Comparison of ENCODE assay signal across 13 mouse cellular contexts in genomic region chr9:114388701-114389370, GRCm38 (mm10). TPM values are rescaled to one million over a fixed set of nuclear protein-coding genes. Genes with fewer than 3 reads are reported as not detected.
DNase-seq lines count a peak whose midpoint lies in the region; ATAC-seq and TF ChIP-seq lines count a peak whose summit lies in the region.
"Had no signal": no experiment of that assay in that cellular context is flagged by ENCODE, and none has a peak within 500 bp of the region (broad histone marks: within the 10 kb centered on the region; RNA-seq: fewer than 3 reads in every experiment).

No protein-coding gene starts in this region.

- no peak for TF ChIP-seq CTCF in gastrocnemius, adult 2 months (IDR thresholded peaks at IDR 0.05)

- H3K27ac ChIP-seq in gastrocnemius, adult 2 months = peak overlapping the region; percentile 76
- no peak overlapping the region for H3K27ac ChIP-seq in liver, embryonic 12.5 days
- peak overlapping the region; percentile 94 for H3K27ac ChIP-seq in heart, embryonic 13.5 days (replicated peaks)
- H3K27ac ChIP-seq: forebrain, embryonic 15.5 days had no signal

- H3K4me3 ChIP-seq in gastrocnemius, adult 2 months = 0 out of 2 replicates have a peak overlapping the region, but pooled peaks have one; percentile 2
- H3K4me3 ChIP-seq in liver, embryonic 12.5 days = no peak overlapping the region
- peak overlapping the region; percentile 90 for H3K4me3 ChIP-seq in heart, embryonic 13.5 days
- H3K4me3 ChIP-seq in myocyte = no peak overlapping the region

- ATAC-seq in liver, embryonic 12.5 days = no peak
- no peak for ATAC-seq in heart, embryonic 13.5 days (ENCODE audit: extremely low read depth, insufficient number of reproducible peaks, low FRiP score, low TSS enrichment)
- ATAC-seq: Patski had no signal

- no peaks in the 10 kb centered on the region for H3K27me3 ChIP-seq in liver, embryonic 12.5 days (replicated peaks)
- no peaks in the 10 kb centered on the region for H3K27me3 ChIP-seq in heart, embryonic 13.5 days (replicated peaks)
- H3K27me3 ChIP-seq in myocyte (ENCODE audit: control insufficient read depth, insufficient read depth, insufficient read length) = no peaks in the 10 kb centered on the region
- H3K27me3 ChIP-seq: forebrain, embryonic 15.5 days; Patski had no signal

- TF ChIP-seq POLR2A in myocyte (IDR thresholded peaks at IDR 0.05; ENCODE audit: insufficient read length, low read depth) = no peak

- no peak for DNase-seq in gastrocnemius, adult 2 months
- no peak for DNase-seq in gastrocnemius, postnatal 4 days (ENCODE audit: low spot score in 2 of 2)
- no peak for DNase-seq in liver
- DNase-seq in thymus, postnatal 36 days = no peak
- DNase-seq in cerebellum, postnatal 25 days = no peak

- peaks cover 20% of the 10 kb centered on the region for H3K36me3 ChIP-seq in liver, embryonic 12.5 days
- peaks cover 24% of the 10 kb centered on the region for H3K36me3 ChIP-seq in heart, embryonic 13.5 days
- no peaks in the 10 kb centered on the region for H3K36me3 ChIP-seq in myocyte (ENCODE audit: control insufficient read depth, insufficient read depth)
- H3K36me3 ChIP-seq: forebrain, embryonic 15.5 days had no signal

- H3K9me3 ChIP-seq in liver, embryonic 12.5 days (replicated peaks) = no peaks in the 10 kb centered on the region
- no peaks in the 10 kb centered on the region for H3K9me3 ChIP-seq in heart, embryonic 13.5 days
- H3K9me3 ChIP-seq: forebrain, embryonic 15.5 days had no signal

- intact Hi-C loops in gastrocnemius, adult 2 months (cut with DNase I) = no loop called here

- no peaks in the 10 kb centered on the region for H3K79me2 ChIP-seq in myocyte (ENCODE audit: control insufficient read depth, insufficient read depth)

- peaks cover 30% of the 10 kb centered on the region for H3K4me1 ChIP-seq in liver, embryonic 12.5 days
- H3K4me1 ChIP-seq in heart, embryonic 13.5 days = peaks cover 40% of the 10 kb centered on the region

- 59% methylated on average over 3 of the region's 3 CpGs for WGBS in liver, embryonic 12.5 days (ENCODE audit: insufficient replicate concordance)
- WGBS in heart, embryonic 13.5 days = 47% methylated on average over 3 of the region's 3 CpGs

- H3K4me2 ChIP-seq in liver, embryonic 12.5 days = 0 out of 2 replicates have a peak overlapping the region, but pooled peaks have one; percentile 99
- peak overlapping the region; percentile 87 for H3K4me2 ChIP-seq in heart, embryonic 13.5 days
- H3K4me2 ChIP-seq in myocyte (ENCODE audit: low read depth) = peak overlapping the region; percentile 39

- H3K9ac ChIP-seq in liver, embryonic 12.5 days = no peak overlapping the region
- H3K9ac ChIP-seq in heart, embryonic 13.5 days = peak overlapping the region; percentile 67
- H3K9ac ChIP-seq: forebrain, embryonic 15.5 days had no signal

- no peak overlapping the region for H3ac ChIP-seq in myocyte (ENCODE audit: control insufficient read depth, insufficient read length)

TF ChIP-seq in myocyte, 11 proteins besides CTCF, POLR2A, EP300 and RAD21:
- TF ChIP-seq MYOG (IDR thresholded peaks at IDR 0.05; ENCODE audit: control insufficient read depth in 1 of 3, insufficient read depth in 1 of 3, insufficient read length in 2 of 3, low read depth in 2 of 3) (no peak), SRF (IDR thresholded peaks at IDR 0.05; ENCODE audit: control insufficient read depth, insufficient read length, low read depth) (no peak), TCF12 (IDR thresholded peaks at IDR 0.05; ENCODE audit: insufficient read depth, poor library complexity, severe bottlenecking) (no peak), MAX (IDR thresholded peaks at IDR 0.05; ENCODE audit: low read depth) (no peak), E2F4 (IDR thresholded peaks at IDR 0.05; ENCODE audit: insufficient read depth) (no peak), REST (IDR thresholded peaks at IDR 0.05; ENCODE audit: insufficient read depth, insufficient read length) (no peak), POLR2AphosphoS2 (IDR thresholded peaks at IDR 0.05; ENCODE audit: insufficient read length, low read depth) (no peak), CEBPB (IDR thresholded peaks at IDR 0.05; ENCODE audit: insufficient read depth, poor library complexity, severe bottlenecking) (no peak), TCF3 (IDR thresholded peaks at IDR 0.05; ENCODE audit: insufficient read length, low read depth) (no peak), USF1 (IDR thresholded peaks at IDR 0.05; ENCODE audit: low read depth) (no peak), MYOD1 (IDR thresholded peaks at IDR 0.05; ENCODE audit: control insufficient read depth in 1 of 3, insufficient read length in 2 of 3, low read depth in 2 of 3) (no peak)

RNA-seq across cellular contexts. Expression of gene Crtap, which starts 1.6 kb away (rescaled TPM):
- total RNA-seq in gastrocnemius, adult 2 months (2021) = 10 to 100 TPM in 1 of 2 experiments, 1 to 10 TPM in 1; 5.6 to 11.1 TPM
- 100 to 1,000 TPM; 111 to 118 TPM for total RNA-seq in gastrocnemius, postnatal 4 days (2021)
- polyA plus RNA-seq in liver, embryonic 12.5 days (2016; fragmentation: Nextera tagmentation; extraction: Ambion mirVana) = 33.2 and 33.8 TPM in 2 replicates
- polyA plus RNA-seq in heart, embryonic 13.5 days (2015; fragmentation: Nextera tagmentation; extraction: Ambion mirVana) = 141 and 142 TPM in 2 replicates
- 66.3 TPM for polyA plus RNA-seq in myocyte (2012; fragmentation: generic; extraction: Trizol)

RNA-seq across cellular contexts. Expression of gene Glb1, which starts 12.0 kb away (rescaled TPM):
- total RNA-seq in gastrocnemius, adult 2 months (2021) = 1 to 10 TPM; 3.2 to 4.4 TPM
- total RNA-seq in gastrocnemius, postnatal 4 days (2021) = 10 to 100 TPM; 16.3 to 20.1 TPM
- 16.7 and 17.7 TPM in 2 replicates for polyA plus RNA-seq in liver, embryonic 12.5 days (2016; fragmentation: Nextera tagmentation; extraction: Ambion mirVana)
- polyA plus RNA-seq in heart, embryonic 13.5 days (2015; fragmentation: Nextera tagmentation; extraction: Ambion mirVana) = 42.9 and 44.7 TPM in 2 replicates
- 30.1 TPM for polyA plus RNA-seq in myocyte (2012; fragmentation: generic; extraction: Trizol)

RNA-seq across cellular contexts. Expression of gene Tmppe, which starts 12.1 kb away (rescaled TPM):
- 1 to 10 TPM; 1.5 to 1.6 TPM for total RNA-seq in gastrocnemius, adult 2 months (2021)
- 1 to 10 TPM; 3.9 to 4.4 TPM for total RNA-seq in gastrocnemius, postnatal 4 days (2021)
- 4.7 and 4.8 TPM in 2 replicates for polyA plus RNA-seq in liver, embryonic 12.5 days (2016; fragmentation: Nextera tagmentation; extraction: Ambion mirVana)
- polyA plus RNA-seq in heart, embryonic 13.5 days (2015; fragmentation: Nextera tagmentation; extraction: Ambion mirVana) = 9.2 and 10.1 TPM in 2 replicates
- polyA plus RNA-seq in myocyte (2012; fragmentation: generic; extraction: Trizol) = 1.7 TPM

RNA-seq across cellular contexts. Expression of gene Bcl2a1c, which starts 58.9 kb away (rescaled TPM):
- not detected for total RNA-seq in gastrocnemius, adult 2 months (2021)
- not detected for total RNA-seq in gastrocnemius, postnatal 4 days (2021)
- not detected in 2 replicates for polyA plus RNA-seq in liver, embryonic 12.5 days (2016; fragmentation: Nextera tagmentation; extraction: Ambion mirVana)
- not detected in 2 replicates for polyA plus RNA-seq in heart, embryonic 13.5 days (2015; fragmentation: Nextera tagmentation; extraction: Ambion mirVana)
- not detected for polyA plus RNA-seq in myocyte (2012; fragmentation: generic; extraction: Trizol)
- polyA plus RNA-seq: brain, embryonic 14.5 days; C2C12; cortical plate, adult 2 months; forebrain, embryonic 15.5 days; Patski had no signal

Comparison
In these comparisons a context has a peak if more than half of its experiments do, and no peak if none do; other contexts are left out.
1. H3K4me3 ChIP-seq: peak in gastrocnemius, adult 2 months (single experiment) and heart, embryonic 13.5 days (single experiment); none in liver, embryonic 12.5 days (single experiment) and myocyte (single experiment).
2. H3K4me2 ChIP-seq: peak in every context shown above with its lines; median percentile 99 in liver, embryonic 12.5 days; 87 in heart, embryonic 13.5 days; 39 in myocyte.